Mouse (Mus musculus) c-Kit-positive CD71-positive TER-119-positive erythroid progenitor cells, embryonic 14.5 days (primary cell): Measurements from ENCODE around the gene Gm11555.
"Not testable (repeated sequence)": the region's sequence is repeated elsewhere in the genome, so short reads cannot be mapped to it uniquely, and the experiment has no call there.

Source experiments
- DNase-seq: peaks from one replicate; pipeline ENCODE4 v3.0.0-alpha.2; 2013; ENCODE audit warnings: low spot score

The Gm11555 gene

GRCm38 (mm10) chr11:99650136-99650535, at the start of gene Gm11555:
Gene Gm11555, minus strand, starts transcription at chr11:99650236.
- no peak for DNase-seq

- no peak for DNase-seq
Measured at GRCm38 (mm10) chr11:99690463-99690862, 40.4 kb upstream of the Gm11555 start, which contains the start of gene Gm14190. Gene Gm14190, minus strand, starts transcription at chr11:99690740.

GRCm38 (mm10) chr11:99685235-99685634, 35.2 kb upstream of the Gm11555 start:
- not testable (repeated sequence) for DNase-seq

DNA sequence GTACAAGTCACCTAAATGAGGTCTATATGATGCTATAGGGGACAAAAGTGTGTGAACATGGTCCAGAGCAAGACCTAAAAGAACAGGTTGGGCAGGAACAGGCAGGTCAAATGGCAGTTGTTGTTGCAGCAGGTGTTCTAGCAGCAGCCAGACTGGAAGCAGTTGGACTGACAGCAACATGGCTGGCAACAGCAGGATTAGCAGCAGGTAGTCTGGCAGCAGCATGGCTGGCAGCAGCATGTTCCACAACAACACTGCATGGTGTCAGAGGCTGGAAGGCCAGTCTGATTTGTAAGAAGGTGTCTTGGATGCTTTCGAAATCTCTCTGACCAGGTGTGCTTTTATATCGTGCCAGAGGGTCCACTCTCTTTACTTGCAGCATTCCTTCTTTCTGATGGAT, 33.4 kb upstream of the Gm11555 start:
- DNase-seq: no peak

- no peak for DNase-seq
Measured at GRCm38 (mm10) chr11:99665860-99666259, 15.8 kb upstream of the Gm11555 start, which contains the start of gene Krtap4-6. Gene Krtap4-6, minus strand, starts transcription at chr11:99665960.

DNA sequence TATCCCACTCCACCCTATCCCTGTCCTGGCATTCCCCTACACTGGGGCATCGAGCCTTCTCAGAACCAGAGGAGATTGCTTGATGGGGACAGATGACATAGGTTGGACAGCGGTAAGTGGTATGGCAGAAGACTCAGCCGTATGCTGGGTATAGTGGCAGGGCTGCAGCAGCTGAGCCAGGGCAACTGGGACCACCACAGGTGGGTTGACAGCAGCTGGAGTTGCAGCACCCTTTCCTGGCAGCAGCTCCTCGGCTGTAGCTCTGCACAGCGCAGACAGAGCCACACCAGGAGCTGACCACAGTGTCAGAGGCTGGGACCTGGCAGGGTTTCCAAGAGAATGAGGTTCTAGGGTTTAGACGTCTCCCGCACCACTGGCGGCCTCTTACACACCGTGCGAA, 12.8 kb upstream of the Gm11555 start:
- DNase-seq: no peak

- DNase-seq: no peak
Measured at GRCm38 (mm10) chr11:99659256-99659655, 9.2 kb upstream of the Gm11555 start.

- DNase-seq: not testable (repeated sequence)
Measured at GRCm38 (mm10) chr11:99658467-99659010, 8.5 kb upstream of the Gm11555 start, which contains the start of gene Gm11563. Gene Gm11563, minus strand, starts transcription at chr11:99658960.

GRCm38 (mm10) chr11:99657051-99657450, 7.0 kb upstream of the Gm11555 start:
- DNase-seq: no peak

GRCm38 (mm10) chr11:99646444-99646843, 3.6 kb downstream of the Gm11555 start:
- no peak for DNase-seq

- no peak for DNase-seq
Measured at GRCm38 (mm10) chr11:99644351-99644750, 5.7 kb downstream of the Gm11555 start.

DNA sequence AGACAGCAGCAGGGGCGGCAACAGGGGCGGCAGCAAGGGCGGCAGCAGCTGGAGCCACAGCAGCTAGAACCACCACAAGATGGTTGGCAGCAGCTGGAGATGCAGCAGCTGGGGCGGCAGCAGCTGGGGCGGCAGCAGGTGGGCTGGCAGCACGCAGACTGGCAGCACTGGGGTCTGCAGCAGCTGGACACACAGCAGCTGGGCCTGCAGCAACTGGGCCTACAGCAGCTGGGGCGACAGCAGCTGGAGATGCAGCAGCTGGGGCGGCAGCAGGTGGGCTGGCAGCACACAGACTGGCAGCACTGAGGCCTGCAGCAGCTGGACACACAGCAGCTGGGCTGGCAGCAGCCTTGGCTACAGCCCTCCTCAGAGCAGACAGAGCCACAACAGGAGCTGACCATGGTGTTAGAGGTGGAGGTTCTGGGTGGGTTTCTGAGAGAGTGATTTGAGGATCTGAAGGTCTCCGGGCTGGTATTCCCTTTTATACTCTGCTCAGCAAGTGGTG, 6.3 kb downstream of the Gm11555 start, which contains the start of gene Krtap4-7:
Gene Krtap4-7, minus strand, starts transcription at position 455 of the 505 bp plus-strand sequence.
- DNase-seq: not testable (repeated sequence)

- no peak for DNase-seq
Measured at GRCm38 (mm10) chr11:99640926-99641325, 9.1 kb downstream of the Gm11555 start.

DNA sequence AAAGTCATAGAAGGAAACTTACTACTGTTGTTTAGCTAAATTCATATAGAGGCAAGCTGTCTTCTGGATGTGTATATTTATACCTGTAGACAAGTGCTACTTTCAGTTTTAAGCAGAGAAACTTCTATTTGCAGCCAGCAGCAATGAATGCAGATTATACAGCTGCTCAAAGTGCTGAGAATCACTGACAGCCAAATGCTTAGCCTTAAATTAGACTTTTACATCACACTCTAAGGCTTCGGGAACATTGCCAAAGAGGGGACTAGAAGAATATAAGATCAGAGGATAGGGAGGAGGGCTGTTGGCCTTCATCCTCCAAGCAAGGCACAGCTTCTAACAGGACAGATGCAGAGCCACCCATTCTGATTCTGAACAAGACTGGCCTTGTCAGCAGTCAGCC, 12.9 kb downstream of the Gm11555 start:
- no peak for DNase-seq

DNA sequence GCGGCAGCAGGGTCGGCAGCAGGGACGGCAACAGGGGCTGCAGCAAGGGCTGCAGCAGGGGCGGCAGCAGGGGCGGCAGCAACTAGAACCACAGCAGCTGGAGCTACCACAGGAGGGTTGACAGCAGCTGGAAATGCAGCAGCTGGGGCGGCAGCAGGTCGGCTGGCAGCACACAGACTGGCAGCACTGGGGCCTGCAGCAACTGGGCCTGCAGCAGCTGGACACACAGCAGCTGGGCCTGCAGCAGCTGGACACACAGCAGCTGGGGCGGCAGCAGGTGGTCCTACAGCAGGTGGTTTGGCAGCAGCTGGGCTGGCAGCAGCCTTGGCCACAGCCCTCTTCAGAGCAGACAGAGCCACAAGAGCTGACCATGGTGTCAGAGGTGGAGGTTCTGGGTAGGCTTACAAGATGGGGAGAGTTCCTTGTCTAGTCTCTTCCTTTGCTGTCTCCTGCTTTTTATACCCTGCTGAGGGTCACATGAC, 15.3 kb downstream of the Gm11555 start, which contains the start of gene Krtap4-2:
Gene Krtap4-2, minus strand, starts transcription at position 432 of the 482 bp plus-strand sequence.
- no peak for DNase-seq

GRCm38 (mm10) chr11:99633293-99633692, 16.7 kb downstream of the Gm11555 start:
- no peak for DNase-seq

DNA sequence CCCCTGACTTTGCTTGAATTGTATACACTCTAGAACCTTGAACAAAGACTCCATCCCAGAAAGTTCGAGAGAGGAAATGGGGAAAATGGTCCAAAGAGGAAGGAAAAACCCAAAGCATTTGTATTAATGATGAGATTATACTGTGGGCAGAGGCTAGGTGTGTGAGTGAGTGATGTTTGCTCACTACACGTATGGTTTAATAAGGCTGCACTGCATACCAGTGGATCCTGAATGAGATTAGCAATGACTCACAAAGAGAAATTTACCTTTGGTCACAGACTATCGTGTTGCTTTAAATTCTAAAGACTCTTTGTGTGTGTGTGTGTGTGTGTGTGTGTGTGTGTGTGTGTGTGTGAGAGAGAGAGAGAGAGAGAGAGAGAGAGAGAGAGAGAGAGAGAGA, 19.1 kb downstream of the Gm11555 start:
- DNase-seq: no peak

- no peak for DNase-seq
Measured at GRCm38 (mm10) chr11:99628138-99628537, 21.9 kb downstream of the Gm11555 start, which contains the start of gene Krtap4-1. Gene Krtap4-1, minus strand, starts transcription at chr11:99628238.

DNA sequence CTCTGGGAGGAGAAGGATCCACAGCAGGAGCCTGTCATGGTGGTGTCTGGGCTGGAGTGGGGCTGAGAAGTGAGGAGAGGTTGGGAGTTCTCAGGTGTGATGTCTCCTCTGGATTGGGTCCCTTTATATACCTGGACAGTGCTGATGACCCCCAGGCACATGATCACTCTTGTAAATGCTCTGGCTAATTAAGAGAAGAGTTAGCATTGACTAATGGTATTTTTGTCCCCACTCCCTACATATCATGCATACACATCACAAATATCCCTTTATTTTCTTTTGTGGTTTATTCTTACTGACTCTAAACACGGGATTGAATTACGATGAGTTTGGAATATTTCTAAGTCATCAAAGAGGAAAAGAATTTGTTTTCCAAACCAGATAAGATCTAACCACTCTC, 29.7 kb downstream of the Gm11555 start, which contains the start of gene Gm11562:
Gene Gm11562, minus strand, starts transcription at position 101 of the 400 bp plus-strand sequence.
- DNase-seq: no peak

- no peak for DNase-seq
Measured at GRCm38 (mm10) chr11:99614796-99615363, 35.2 kb downstream of the Gm11555 start, which contains the start of gene Krtap2-4. Gene Krtap2-4, minus strand, starts transcription at chr11:99614846.

DNA sequence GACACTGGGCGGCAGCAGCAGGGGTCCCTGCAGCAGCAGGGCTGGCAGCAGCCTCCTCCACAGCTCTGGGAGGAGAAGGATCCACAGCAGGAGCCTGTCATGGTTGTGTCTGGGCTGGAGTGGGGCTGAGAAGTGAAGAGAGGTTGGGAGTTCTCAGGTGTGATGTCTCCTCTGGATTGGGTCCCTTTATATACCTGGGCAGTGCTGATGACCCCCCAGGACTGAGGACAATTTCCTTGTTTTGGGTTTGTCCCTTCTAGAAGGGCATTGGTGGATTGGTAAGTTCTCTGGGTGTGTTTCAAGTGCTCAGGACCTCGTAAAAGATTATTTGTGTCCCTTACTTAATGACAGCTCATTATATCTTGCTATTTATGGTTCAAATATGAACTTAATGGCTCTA, 39.9 kb downstream of the Gm11555 start, which contains the start of gene Gm11937:
Gene Gm11937, minus strand, starts transcription at position 101 of the 400 bp plus-strand sequence.
- DNase-seq: not testable (repeated sequence)

GRCm38 (mm10) chr11:99609126-99609525, 40.9 kb downstream of the Gm11555 start:
- DNase-seq: no peak

DNA sequence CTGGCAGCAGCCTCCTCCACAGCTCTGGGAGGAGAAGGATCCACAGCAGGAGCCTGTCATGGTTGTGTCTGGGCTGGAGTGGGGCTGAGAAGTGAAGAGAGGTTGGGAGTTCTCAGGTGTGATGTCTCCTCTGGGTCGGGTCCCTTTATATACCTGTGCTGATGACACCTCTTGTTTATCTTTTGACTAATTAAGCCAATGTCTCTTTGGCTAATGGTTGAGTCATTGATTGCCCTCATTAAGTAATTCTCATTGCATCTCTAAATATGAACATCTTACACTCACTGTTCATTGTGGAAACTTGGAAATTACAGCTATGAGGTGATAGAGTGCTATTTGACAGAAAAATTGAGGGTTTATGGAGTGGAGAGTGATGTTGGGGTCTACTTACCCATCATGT, 46.8 kb downstream of the Gm11555 start, which contains the start of gene Gm11938:
Gene Gm11938, minus strand, starts transcription at position 101 of the 400 bp plus-strand sequence.
- not testable (repeated sequence) for DNase-seq
